Mouse (Mus musculus) lung, embryonic 14.5 days (tissue): ENCODE data around the gene Plxna4. TPM values are rescaled to one million over a fixed set of nuclear protein-coding genes. Genes with fewer than 3 reads are reported as not detected.

Experiments
- ATAC-seq: fragments of 200-750 bp; cut with Nextera tagmentation; 2 replicates; pipeline ENCODE4 v1.8.0; 2017; ENCODE audit warnings: mild to moderate bottlenecking, moderate TSS enrichment, moderate library complexity; ENCODE audit not compliant: insufficient read depth
- DNase-seq: peaks from one replicate; pipeline ENCODE4 v3.0.0-alpha.2; 2015
- H3K27ac ChIP-seq: fragments of 300-500 bp; sonication (generic); 2 replicates; pipeline ENCODE4 v1.5.1; 2014; ENCODE audit warnings: low read depth, mild to moderate bottlenecking, moderate library complexity
- H3K27me3 ChIP-seq: fragments of 300-500 bp; sonication (generic); 2 replicates; pipeline ENCODE4 v1.6.1; 2014; ENCODE audit warnings: low read length, control low read depth; ENCODE audit not compliant: insufficient read depth
- H3K36me3 ChIP-seq: fragments of 300-500 bp; sonication (generic); 2 replicates; pipeline ENCODE4 v1.6.1; 2014; ENCODE audit warnings: control low read depth; ENCODE audit not compliant: insufficient read depth
- H3K4me1 ChIP-seq: fragments of 300-500 bp; sonication (generic); 2 replicates; pipeline ENCODE4 v1.6.1; 2014; ENCODE audit warnings: antibody characterized with exemption, control low read depth; ENCODE audit not compliant: insufficient read depth
- H3K4me2 ChIP-seq: fragments of 300-500 bp; sonication (generic); 2 replicates; pipeline ENCODE4 v1.6.1; 2014; ENCODE audit warnings: mild to moderate bottlenecking
- H3K4me3 ChIP-seq: fragments of 300-500 bp; sonication (generic); 2 replicates; pipeline ENCODE4 v1.5.1; 2014; ENCODE audit warnings: low read depth, low read length
- H3K9ac ChIP-seq: fragments of 300-500 bp; sonication (generic); 2 replicates; pipeline ENCODE4 v1.6.1; 2014
- H3K9me3 ChIP-seq: fragments of 300-500 bp; sonication (generic); 2 replicates; pipeline ENCODE4 v1.6.1; 2016; ENCODE audit warnings: low read depth, low read length, control low read depth
- CTCF ChIP-seq: IDR thresholded peaks from 2 replicates; pipeline ENCODE4 v1.5.1; 2016; ENCODE audit warnings: antibody characterized with exemption, low read depth
- WGBS: fragments of 180-500 bp; shearing (Covaris S2); extraction: QIAGEN DNeasy Blood & Tissue Kit; methylation state at CpG from one replicate; pipeline ENCODE4 v1.1.7; 2014; 5-methylcytosine and 5-hydroxymethylcytosine counted together
- polyA plus RNA-seq: library from polyadenylated mRNA; unstranded; fragments of >200 nt; fragmentation: Nextera tagmentation; extraction: Ambion mirVana; gene quantifications from 2 replicates; pipeline ENCODE4 v1.2.1, GENCODE M21; 2014

Plxna4 gene
- polyA plus RNA-seq, 1 experiment from 2014 or later: 2.4 TPM

- no peaks in the 10 kb centered on the region for H3K4me1 ChIP-seq
- ATAC-seq: no peak
- no peak for TF ChIP-seq CTCF
- no peaks in the 10 kb centered on the region for H3K36me3 ChIP-seq
- H3K27ac ChIP-seq: no peak overlapping the region
- no peak overlapping the region for H3K4me2 ChIP-seq
- 94% methylated on average over 1 of the region's 1 CpGs for WGBS
- no peak for DNase-seq
- no peak overlapping the region for H3K9ac ChIP-seq
- H3K4me3 ChIP-seq: no peak overlapping the region
- H3K27me3 ChIP-seq: no peaks in the 10 kb centered on the region
- no peaks in the 10 kb centered on the region for H3K9me3 ChIP-seq
Observed at GRCm38 (mm10) chr6:32158347-32158746, 429.6 kb downstream of the Plxna4 start.

- no peaks in the 10 kb centered on the region for H3K9me3 ChIP-seq
Observed at GRCm38 (mm10) chr6:32153170-32153569, 434.8 kb downstream of the Plxna4 start.

GRCm38 (mm10) chr6:32150836-32151235 is 437.2 kb downstream of the Plxna4 start:
- Histone ChIP-seq H3K27me3 (no peaks in the 10 kb centered on the region), H3K36me3 (no peaks in the 10 kb centered on the region), H3K4me2 (no peak overlapping the region), H3K4me1 (no peaks in the 10 kb centered on the region), H3K9me3 (no peaks in the 10 kb centered on the region), H3K27ac (no peak overlapping the region), H3K9ac (no peak overlapping the region), H3K4me3 (no peak overlapping the region)
- 84% methylated on average over 4 of the region's 4 CpGs for WGBS
- DNase-seq (no peak), ATAC-seq (no peak)
- TF ChIP-seq CTCF: no peak

More at GRCm38 (mm10) chr6:32153170-32153569, 434.8 kb downstream of the Plxna4 start:
- Histone ChIP-seq H3K4me1 (no peaks in the 10 kb centered on the region), H3K27ac (no peak overlapping the region), H3K9ac (no peak overlapping the region), H3K36me3 (no peaks in the 10 kb centered on the region), H3K27me3 (no peaks in the 10 kb centered on the region), H3K4me2 (no peak overlapping the region), H3K4me3 (no peak overlapping the region)
- no peak for TF ChIP-seq CTCF
- 78% methylated on average over 4 of the region's 4 CpGs for WGBS
- no peak for DNase-seq
- ATAC-seq: no peak

- Histone ChIP-seq H3K4me2 (no peak overlapping the region), H3K36me3 (no peaks in the 10 kb centered on the region), H3K9ac (no peak overlapping the region), H3K4me3 (no peak overlapping the region), H3K27ac (no peak overlapping the region), H3K4me1 (no peaks in the 10 kb centered on the region), H3K27me3 (no peaks in the 10 kb centered on the region), H3K9me3 (no peaks in the 10 kb centered on the region)
- no peak for DNase-seq
- 72% methylated on average over 4 of the region's 4 CpGs for WGBS
- no peak for TF ChIP-seq CTCF
- ATAC-seq: no peak
Observed at GRCm38 (mm10) chr6:32144771-32145170, 443.2 kb downstream of the Plxna4 start.

- WGBS: 74% methylated on average over 3 of the region's 3 CpGs
Observed at GRCm38 (mm10) chr6:32139537-32139936, 448.5 kb downstream of the Plxna4 start.

GRCm38 (mm10) chr6:32126914-32127313 is 461.1 kb downstream of the Plxna4 start:
- no peak for ATAC-seq
- H3K27ac ChIP-seq: no peak overlapping the region
- no peaks in the 10 kb centered on the region for H3K9me3 ChIP-seq
- H3K9ac ChIP-seq: no peak overlapping the region
- no peaks in the 10 kb centered on the region for H3K27me3 ChIP-seq
- peak; percentile 0 for DNase-seq
- WGBS: 79% methylated on average over 6 of the region's 6 CpGs
- no peaks in the 10 kb centered on the region for H3K4me1 ChIP-seq
- H3K36me3 ChIP-seq: no peaks in the 10 kb centered on the region
- H3K4me2 ChIP-seq: no peak overlapping the region
- no peak overlapping the region for H3K4me3 ChIP-seq
- no peak for TF ChIP-seq CTCF

More at GRCm38 (mm10) chr6:32139537-32139936, 448.5 kb downstream of the Plxna4 start:
- DNase-seq (no peak), ATAC-seq (no peak)
- H3K36me3 ChIP-seq: no peaks in the 10 kb centered on the region
- no peak for TF ChIP-seq CTCF
- no peaks in the 10 kb centered on the region for H3K27me3 ChIP-seq
- H3K4me2 ChIP-seq: no peak overlapping the region
- H3K4me3 ChIP-seq: no peak overlapping the region
- no peak overlapping the region for H3K9ac ChIP-seq
- no peaks in the 10 kb centered on the region for H3K9me3 ChIP-seq
- no peaks in the 10 kb centered on the region for H3K4me1 ChIP-seq
- no peak overlapping the region for H3K27ac ChIP-seq

GRCm38 (mm10) chr6:32122584-32123265 is 465.3 kb downstream of the Plxna4 start:
- Histone ChIP-seq H3K4me3 (no peak overlapping the region), H3K27ac (no peak overlapping the region), H3K4me1 (no peaks in the 10 kb centered on the region), H3K9ac (no peak overlapping the region), H3K4me2 (no peak overlapping the region), H3K9me3 (no peaks in the 10 kb centered on the region), H3K36me3 (no peaks in the 10 kb centered on the region), H3K27me3 (no peaks in the 10 kb centered on the region)
- DNase-seq (no peak), ATAC-seq (no peak)
- TF ChIP-seq CTCF: no peak
- 78% methylated on average over 4 of the region's 4 CpGs for WGBS
